Mouse (Mus musculus) brain, embryonic 14.5 days (tissue): ENCODE data around the gene Mybphl.

Source experiments
- CTCF ChIP-seq: fragments of 200-500 bp; IDR thresholded peaks from 2 replicates; pipeline ENCODE4 v1.5.1; 2012; ENCODE audit warnings: inconsistent platforms, mild to moderate bottlenecking, moderate library complexity, borderline replicate concordance; ENCODE audit not compliant: insufficient read depth, insufficient read length; ENCODE audit errors: extremely low read depth
- POLR2A ChIP-seq: fragments of 200-500 bp; IDR thresholded peaks from 2 replicates; pipeline ENCODE4 v1.6.1; 2012; ENCODE audit warnings: mild to moderate bottlenecking, inconsistent platforms, borderline replicate concordance; ENCODE audit not compliant: poor library complexity, insufficient read depth, insufficient read length, severe bottlenecking; ENCODE audit errors: extremely low read depth

GRCm38 (mm10) chr3:108360894-108361293 is 3.8 kb upstream of the Mybphl start:
- no peak for TF ChIP-seq CTCF
- no peak for TF ChIP-seq POLR2A
